Mouse (Mus musculus) liver, postnatal 0 days (tissue): ENCODE data around the gene Tmpo. TPM values are rescaled to one million over a fixed set of nuclear protein-coding genes. Genes with fewer than 3 reads are reported as not detected.
"Not testable (repeated sequence)": the region's sequence is repeated elsewhere in the genome, so short reads cannot be mapped to it uniquely, and the experiment has no call there.

Experiments
- ATAC-seq: fragments of 200-750 bp; cut with Nextera tagmentation; 2 replicates; pipeline ENCODE4 v1.8.0; 2017; ENCODE audit warnings: mild to moderate bottlenecking, moderate library complexity
- DNase-seq: peaks from one replicate; pipeline ENCODE4 v3.0.0-alpha.2; 2016
- H3K27ac ChIP-seq: fragments of 300-500 bp; sonication (generic); 2 replicates; pipeline ENCODE4 v1.5.1; 2014; ENCODE audit warnings: antibody characterized with exemption, moderate library complexity, mild to moderate bottlenecking, low read depth
- H3K27me3 ChIP-seq: fragments of 300-500 bp; sonication (generic); 2 replicates; pipeline ENCODE4 v1.6.1; 2014; ENCODE audit warnings: low read length, control low read depth, mixed read lengths; ENCODE audit not compliant: insufficient read depth
- H3K36me3 ChIP-seq: fragments of 300-500 bp; sonication (generic); replicated peaks from 2 replicates; pipeline ENCODE4 v1.6.1; 2014; ENCODE audit warnings: mild to moderate bottlenecking, control low read depth, low read length, moderate library complexity, mixed read lengths; ENCODE audit not compliant: insufficient read depth
- H3K4me1 ChIP-seq: fragments of 300-500 bp; sonication (generic); 2 replicates; pipeline ENCODE4 v1.6.1; 2014; ENCODE audit warnings: antibody characterized with exemption, mild to moderate bottlenecking, control low read depth; ENCODE audit not compliant: insufficient read depth
- H3K4me2 ChIP-seq: fragments of 300-500 bp; sonication (generic); 2 replicates; pipeline ENCODE4 v1.6.1; 2014; ENCODE audit warnings: low read depth, mild to moderate bottlenecking, low read length, moderate library complexity, mixed read lengths
- H3K4me3 ChIP-seq: fragments of 300-500 bp; sonication (generic); 2 replicates; pipeline ENCODE4 v1.5.1; 2014; ENCODE audit warnings: low read depth, low read length
- H3K9ac ChIP-seq: fragments of 300-500 bp; sonication (generic); replicated peaks from 2 replicates; pipeline ENCODE4 v1.6.1; 2014; ENCODE audit warnings: mild to moderate bottlenecking, moderate library complexity
- H3K9me3 ChIP-seq: fragments of 300-500 bp; sonication (generic); 2 replicates; pipeline ENCODE4 v1.6.1; 2016; ENCODE audit warnings: mild to moderate bottlenecking, control low read depth, low read length, mixed read lengths
- CTCF ChIP-seq: sonication (generic); IDR thresholded peaks from 2 replicates; pipeline ENCODE4 v1.5.1; 2016; ENCODE audit warnings: antibody characterized with exemption, low read depth
- EP300 ChIP-seq: IDR thresholded peaks from 2 replicates; pipeline ENCODE4 v1.6.1; 2016; ENCODE audit warnings: antibody characterized with exemption, low read depth, mild to moderate bottlenecking
- WGBS: fragments of 180-500 bp; shearing (Covaris S2); extraction: QIAGEN DNeasy Blood & Tissue Kit; methylation state at CpG from one replicate; pipeline ENCODE4 v1.1.7; 2014; ENCODE audit not compliant: insufficient replicate concordance; 5-methylcytosine and 5-hydroxymethylcytosine counted together
- polyA plus RNA-seq: library from polyadenylated mRNA; unstranded; fragments of >200 nt; fragmentation: Nextera tagmentation; extraction: Ambion mirVana; gene quantifications from 2 replicates; pipeline ENCODE4 v1.2.1, GENCODE M21; 2015

Gene Tmpo
- polyA plus RNA-seq, 1 experiment from 2014 or later = 64.1 TPM

GRCm38 (mm10) chr10:91187872-91188271 is 6.8 kb upstream of the Tmpo start:
- ATAC-seq = no peak
- no peaks in the 10 kb centered on the region for H3K27me3 ChIP-seq
- TF ChIP-seq CTCF (peak; percentile 88), EP300 (peak; percentile 49; the same call in 1 of the 2 replicates)

DNA sequence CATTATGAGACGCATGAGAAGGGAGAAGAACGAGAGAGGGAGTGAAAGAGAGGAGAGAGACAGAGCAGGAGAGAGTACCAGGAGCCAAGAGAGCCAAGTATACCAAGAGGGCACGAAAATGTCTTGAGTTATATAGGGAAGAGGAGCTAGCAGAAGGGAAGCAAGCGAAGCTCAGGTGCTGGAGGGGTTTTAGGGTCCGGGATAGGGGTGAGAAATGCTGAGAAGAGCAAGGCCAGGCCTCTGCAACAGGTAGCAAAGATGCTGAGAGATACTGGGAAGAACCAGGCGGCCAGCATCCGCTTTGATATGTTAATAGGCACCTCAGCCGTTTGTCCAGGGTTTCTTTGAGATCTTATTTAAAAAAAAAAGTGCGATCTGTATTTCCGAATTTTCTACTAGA is 6.2 kb upstream of the Tmpo start:
- Histone ChIP-seq H3K4me3 (peak overlapping the region; percentile 58), H3K4me1 (peaks cover 9% of the 10 kb centered on the region), H3K9ac (peak overlapping the region; percentile 72), H3K27ac (peak overlapping the region; percentile 44; the same call in 1 of the 2 replicates), H3K4me2 (peak overlapping the region; percentile 77), H3K9me3 (no peaks in the 10 kb centered on the region), H3K27me3 (no peaks in the 10 kb centered on the region), H3K36me3 (no peaks in the 10 kb centered on the region)
- ATAC-seq (no peak), DNase-seq (no peak)
- 34% methylated on average over 10 of the region's 10 CpGs for WGBS
- TF ChIP-seq EP300 (no peak), CTCF (no peak)

More at GRCm38 (mm10) chr10:91187872-91188271, 6.8 kb upstream of the Tmpo start:
- 0% methylated on average over 15 of the region's 15 CpGs for WGBS
- no peaks in the 10 kb centered on the region for H3K36me3 ChIP-seq
- H3K4me2 ChIP-seq = peak overlapping the region; percentile 77
- DNase-seq = peak; percentile 83
- peaks cover 9% of the 10 kb centered on the region for H3K4me1 ChIP-seq
- H3K9me3 ChIP-seq = no peaks in the 10 kb centered on the region
- peak overlapping the region; percentile 58 for H3K4me3 ChIP-seq
- H3K27ac ChIP-seq = peak overlapping the region; percentile 44; the same call in 1 of the 2 replicates
- peak overlapping the region; percentile 72 for H3K9ac ChIP-seq

DNA sequence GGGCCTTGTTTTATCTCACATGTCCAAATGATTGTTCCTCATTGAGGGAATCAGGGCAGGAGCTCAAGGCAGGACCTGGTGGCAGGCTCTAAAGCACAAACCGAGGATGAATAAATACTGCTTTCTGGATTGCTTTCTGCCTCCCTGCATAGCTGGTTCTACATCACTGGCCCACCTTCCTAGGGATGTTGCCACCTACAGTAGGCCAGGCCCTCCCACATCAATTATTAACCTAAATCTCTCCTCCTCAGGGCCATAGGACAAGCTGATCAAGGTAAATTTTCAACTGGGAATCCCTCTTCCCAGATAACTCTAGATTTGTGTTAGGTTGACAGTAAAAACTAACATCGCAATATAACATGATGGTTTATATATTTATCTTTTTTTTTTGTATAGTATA is 4.6 kb upstream of the Tmpo start:
- peaks cover 13% of the 10 kb centered on the region for H3K4me1 ChIP-seq
- no peak overlapping the region for H3K4me3 ChIP-seq
- TF ChIP-seq CTCF = no peak
- no peak for DNase-seq
- ATAC-seq = no peak
- WGBS = 83% methylated on average over 2 of the region's 2 CpGs
- H3K4me2 ChIP-seq = no peak overlapping the region
- H3K27ac ChIP-seq = no peak overlapping the region
- no peaks in the 10 kb centered on the region for H3K9me3 ChIP-seq
- no peak overlapping the region for H3K9ac ChIP-seq
- no peaks in the 10 kb centered on the region for H3K27me3 ChIP-seq
- H3K36me3 ChIP-seq = no peaks in the 10 kb centered on the region

DNA sequence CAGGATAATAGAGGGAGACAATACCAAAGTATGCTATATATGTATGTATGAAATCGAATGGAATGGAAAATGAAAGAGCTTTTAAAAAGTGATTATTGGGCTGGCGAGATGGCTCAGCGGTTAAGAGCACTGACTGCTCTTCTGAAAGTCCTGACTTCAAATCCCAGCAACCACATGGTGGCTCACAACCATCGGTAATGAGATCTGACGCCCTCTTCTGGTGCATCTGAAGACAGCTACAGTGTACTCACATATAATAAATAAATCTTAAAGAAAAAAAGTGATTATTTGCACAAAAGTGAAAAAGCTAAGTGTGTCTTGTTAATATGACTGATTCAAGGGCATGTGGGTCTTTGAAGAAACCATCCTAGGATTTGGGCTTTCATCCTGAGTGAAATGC is 3.8 kb upstream of the Tmpo start:
- peak; percentile 53 for TF ChIP-seq CTCF
- H3K4me2 ChIP-seq, H3K4me3 ChIP-seq, H3K27me3 ChIP-seq, ATAC-seq, DNase-seq, H3K36me3 ChIP-seq, H3K9me3 ChIP-seq, H3K9ac ChIP-seq, H3K27ac ChIP-seq: not testable (repeated sequence)
- WGBS = 57% methylated on average over 5 of the region's 5 CpGs
- H3K4me1 ChIP-seq = peaks cover 21% of the 10 kb centered on the region

DNA sequence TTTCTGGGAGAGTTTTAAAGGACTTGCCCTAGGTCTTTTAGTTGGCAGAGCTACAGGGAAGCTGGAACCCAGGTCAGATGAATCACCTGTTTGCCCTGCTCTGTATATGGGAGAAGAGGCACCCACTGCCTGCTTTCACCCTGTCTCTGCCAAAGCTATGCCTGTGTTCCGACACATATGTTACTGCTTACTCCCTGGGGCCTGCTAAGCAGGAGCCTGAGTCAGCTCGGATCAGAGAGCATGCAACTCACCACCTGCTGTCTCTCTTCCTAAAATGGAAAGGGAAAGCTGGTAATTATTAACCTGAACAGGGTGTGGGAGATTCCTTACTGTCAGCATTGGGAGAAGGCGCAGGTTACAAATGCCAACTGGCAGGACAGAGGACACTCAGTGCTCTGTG is 2.2 kb upstream of the Tmpo start:
- Histone ChIP-seq H3K9ac (peak overlapping the region; percentile 67), H3K36me3 (no peaks in the 10 kb centered on the region), H3K4me1 (peaks cover 25% of the 10 kb centered on the region), H3K9me3 (no peaks in the 10 kb centered on the region), H3K27me3 (no peaks in the 10 kb centered on the region), H3K4me2 (peak overlapping the region; percentile 71), H3K27ac (peak overlapping the region; percentile 97), H3K4me3 (no peak overlapping the region)
- WGBS = 58% methylated on average over 3 of the region's 3 CpGs
- peak; percentile 26 for DNase-seq
- TF ChIP-seq CTCF (no peak), EP300 (no peak)
- peak; percentile 4; the same call in 1 of the 2 replicates for ATAC-seq

GRCm38 (mm10) chr10:91182291-91182990 is 1.3 kb upstream of the Tmpo start:
- no peak for TF ChIP-seq CTCF
- no peak for TF ChIP-seq EP300
- no peaks in the 10 kb centered on the region for H3K27me3 ChIP-seq
- H3K36me3 ChIP-seq = no peaks in the 10 kb centered on the region
- WGBS = 1% methylated on average over 16 of the region's 16 CpGs
- ATAC-seq (no peak), DNase-seq (no peak)
- peaks cover 27% of the 10 kb centered on the region for H3K4me1 ChIP-seq
- H3K27ac ChIP-seq = peak overlapping the region; percentile 97
- peak overlapping the region; percentile 67 for H3K9ac ChIP-seq
- peak overlapping the region; percentile 71 for H3K4me2 ChIP-seq
- H3K9me3 ChIP-seq = no peaks in the 10 kb centered on the region
- peak overlapping the region; percentile 64 for H3K4me3 ChIP-seq
